Mouse (Mus musculus): ENCODE measurements around the gene Spata33.

DNA sequence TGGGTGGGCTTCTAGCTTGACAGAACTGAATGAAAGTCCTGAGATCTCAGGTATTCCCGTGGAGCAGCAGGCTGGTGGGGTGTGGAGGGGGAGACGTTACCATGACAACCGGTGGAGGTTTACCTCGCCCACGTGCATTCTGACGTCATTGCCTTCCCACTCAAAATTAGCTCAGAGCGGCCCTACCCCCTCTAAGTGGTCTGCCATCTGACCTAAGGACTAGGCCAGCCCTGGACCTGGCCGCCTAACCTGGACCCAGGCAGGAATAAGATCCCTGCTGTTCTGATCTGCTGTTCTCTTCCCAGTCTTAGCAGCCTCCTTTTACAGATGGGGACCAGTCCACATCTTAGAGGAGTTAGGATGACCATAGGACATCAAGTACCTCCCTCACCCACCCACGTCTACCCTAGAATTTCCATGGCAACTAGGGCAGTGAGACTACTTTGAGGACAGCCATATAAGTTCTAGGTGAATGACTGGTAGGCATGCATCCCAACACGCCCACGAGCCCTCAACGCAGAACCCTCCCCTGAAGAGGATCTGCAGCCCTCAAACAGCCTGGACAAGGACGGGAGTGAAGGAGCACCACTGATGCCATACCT is 22.4 kb downstream of the Spata33 start:
- TF ChIP-seq CTCF (IDR thresholded peaks at IDR 0.05; ENCODE audit: low read depth) (no peak), EP300 (IDR thresholded peaks at IDR 0.05; ENCODE audit: low read depth) (no peak)

All from liver, postnatal 0 days (tissue).